In the genomic region with DNA sequence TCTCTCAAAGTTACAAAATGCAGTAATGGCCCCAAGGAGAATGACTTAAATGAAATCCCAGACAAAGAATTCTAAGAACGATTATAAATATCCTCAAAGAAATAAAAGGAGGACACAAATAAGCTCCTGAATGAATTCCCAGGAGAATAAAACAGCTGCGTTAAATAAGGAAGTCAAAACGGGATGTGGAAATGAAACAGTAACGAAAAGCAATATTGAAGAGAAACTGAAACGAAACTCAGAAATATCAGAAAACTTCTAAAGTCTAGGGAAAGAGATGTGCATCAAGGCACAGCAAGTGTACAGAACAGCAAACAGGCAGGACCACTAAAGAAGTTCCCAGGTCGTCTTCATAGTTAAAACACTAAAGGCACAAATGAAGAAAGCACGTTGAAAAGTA, we compare ENCODE assay signal across 1 mouse cellular context.
TF ChIP-seq lines count a peak whose summit lies in the region.

No protein-coding gene starts in this region.

TF ChIP-seq in CH12.LX, 34 proteins besides CTCF, POLR2A, EP300 and RAD21:
- TF ChIP-seq MEF2A (IDR thresholded peaks at IDR 0.05; ENCODE audit: borderline replicate concordance, low read depth, low read length) (peak; percentile 69), ZC3H11A (IDR thresholded peaks at IDR 0.05; ENCODE audit: low read depth, low read length) (no peak), CHD2 (IDR thresholded peaks at IDR 0.05; ENCODE audit: low read length) (peak; percentile 50; the same call in 1 of the 2 replicates), GABPA (IDR thresholded peaks at IDR 0.05; ENCODE audit: insufficient replicate concordance, low read depth, low read length) (no peak), SMC3 (IDR thresholded peaks at IDR 0.05; ENCODE audit: low read depth, low read length) (no peak), NRF1 (IDR thresholded peaks at IDR 0.05; ENCODE audit: low read depth, low read length) (no peak), NELFE (IDR thresholded peaks at IDR 0.05; ENCODE audit: low read depth, low read length) (no peak), ETS1 (conservative IDR thresholded peaks at IDR 0.05; ENCODE audit: low read depth, low read length) (peak; percentile 96), MYC (IDR thresholded peaks at IDR 0.05; ENCODE audit: low read depth, low read length) (no peak), USF1 (IDR thresholded peaks at IDR 0.05; ENCODE audit: low read depth, low read length) (no peak), MAZ (IDR thresholded peaks at IDR 0.05; ENCODE audit: low read depth, low read length) (no peak), E2F4 (IDR thresholded peaks at IDR 0.05; ENCODE audit: insufficient replicate concordance, low read depth, low read length) (no peak), MXI1 (IDR thresholded peaks at IDR 0.05; ENCODE audit: low read depth, low read length) (no peak), MAX (IDR thresholded peaks at IDR 0.05; ENCODE audit: low read length) (0 out of 2 replicates have a peak, but pooled peaks have one; percentile 39), RCOR1 (conservative IDR thresholded peaks at IDR 0.05; ENCODE audit: low read depth, low read length) (peak; percentile 70; the same call in 1 of the 2 replicates), ZKSCAN1 (IDR thresholded peaks at IDR 0.05; ENCODE audit: borderline replicate concordance, low read depth, low read length) (no peak), CHD1 (IDR thresholded peaks at IDR 0.05; ENCODE audit: low read depth, low read length) (no peak), TCF12 (IDR thresholded peaks at IDR 0.05; ENCODE audit: low read depth, low read length) (peak; percentile 72), ELF1 (IDR thresholded peaks at IDR 0.05; ENCODE audit: low read depth, low read length) (0 out of 2 replicates have a peak, but pooled peaks have one; percentile 14), SIN3A (IDR thresholded peaks at IDR 0.05; ENCODE audit: low read length) (0 out of 2 replicates have a peak, but pooled peaks have one; percentile 68), JUN (IDR thresholded peaks at IDR 0.05; ENCODE audit: insufficient read depth, low read depth, low read length) (peak; percentile 13; the same call in 1 of the 2 replicates), TBP (conservative IDR thresholded peaks at IDR 0.05; ENCODE audit: low read depth, low read length) (no peak), ZMIZ1 (IDR thresholded peaks at IDR 0.05; ENCODE audit: low read depth, low read length) (no peak), KAT2A (IDR thresholded peaks at IDR 0.05; ENCODE audit: insufficient replicate concordance, low read length) (no peak), POLR2AphosphoS2 (IDR thresholded peaks at IDR 0.05; ENCODE audit: low read depth, low read length) (no peak), MAFK (IDR thresholded peaks at IDR 0.05; ENCODE audit: insufficient replicate concordance, low read length) (0 out of 2 replicates have a peak, but pooled peaks have one; percentile 54), ZNF384 (IDR thresholded peaks at IDR 0.05; ENCODE audit: low read depth, low read length) (0 out of 2 replicates have a peak, but pooled peaks have one; percentile 34), PAX5 (IDR thresholded peaks at IDR 0.05; ENCODE audit: low read length) (no peak), HCFC1 (IDR thresholded peaks at IDR 0.05; ENCODE audit: low read depth, low read length) (peak; percentile 18; the same call in 1 of the 2 replicates), JUND (conservative IDR thresholded peaks at IDR 0.05; ENCODE audit: low read depth, low read length) (peak; percentile 38; the same call in 1 of the 2 replicates), IRF4 (IDR thresholded peaks at IDR 0.05; ENCODE audit: low read depth, low read length) (peak; percentile 91), BHLHE40 (IDR thresholded peaks at IDR 0.05; ENCODE audit: low read depth, low read length) (no peak), UBTF (IDR thresholded peaks at IDR 0.05; ENCODE audit: low read depth, low read length) (no peak), USF2 (conservative IDR thresholded peaks at IDR 0.05; ENCODE audit: low read depth, low read length) (no peak)
TF ChIP-seq in CH12.LX: peak in this region for 14.
